Mouse (Mus musculus) E14TG2a.4 (cell line): ENCODE measurements around the gene Pde2a.

Experiments
- CTCF ChIP-seq: conservative IDR thresholded peaks from 2 replicates; pipeline ENCODE4 v1.5.1; 2014; ENCODE audit warnings: low read length
- NANOG ChIP-seq: IDR thresholded peaks from 2 replicates; pipeline ENCODE4 v1.6.1; 2014; ENCODE audit warnings: borderline replicate concordance, low read length, mixed read lengths
- POU5F1 ChIP-seq: IDR thresholded peaks from 2 replicates; pipeline ENCODE4 v1.6.1; 2014; ENCODE audit warnings: low read length, borderline replicate concordance

DNA sequence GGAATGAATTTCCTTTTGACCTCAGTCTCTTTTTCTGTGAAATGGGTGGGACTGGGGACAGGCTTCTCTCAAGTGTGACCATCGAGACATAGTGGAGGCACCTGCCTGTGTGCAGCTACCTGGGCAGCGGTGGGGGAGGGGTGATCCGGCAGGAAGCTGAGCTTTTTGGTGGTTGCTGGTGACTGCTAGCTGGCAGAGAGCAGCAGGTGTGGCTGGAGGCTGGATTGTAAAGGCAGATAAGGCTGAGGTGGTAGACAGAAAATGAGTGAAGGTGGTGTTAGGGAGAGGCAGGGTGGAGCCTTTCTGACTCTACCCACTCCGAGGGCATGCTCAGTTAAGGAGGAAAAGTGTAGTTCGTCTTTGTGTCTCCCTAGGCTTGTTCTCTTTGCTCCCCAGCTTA, 65.6 kb downstream of the Pde2a start:
- TF ChIP-seq CTCF (no peak), NANOG (no peak), POU5F1 (no peak)
